Mouse (Mus musculus) liver, embryonic 13.5 days (tissue): ENCODE measurements around the gene Ccdc141. TPM values are rescaled to one million over a fixed set of nuclear protein-coding genes. Genes with fewer than 3 reads are reported as not detected.

Source experiments
- ATAC-seq: fragments of 200-750 bp; cut with Nextera tagmentation; 2 replicates; pipeline ENCODE4 v1.8.0; 2017; ENCODE audit warnings: low read depth, mild to moderate bottlenecking, moderate number of reproducible peaks, moderate library complexity
- DNase-seq: peaks from one replicate; pipeline ENCODE4 v3.0.0; 2022
- H3K27ac ChIP-seq: fragments of 300-500 bp; sonication (generic); 2 replicates; pipeline ENCODE4 v1.5.1; 2015; ENCODE audit warnings: moderate library complexity, mild to moderate bottlenecking, inconsistent platforms
- H3K27me3 ChIP-seq: fragments of 300-500 bp; sonication (generic); 2 replicates; pipeline ENCODE4 v1.6.1; 2015; ENCODE audit warnings: mild to moderate bottlenecking, inconsistent platforms
- H3K36me3 ChIP-seq: fragments of 300-500 bp; sonication (generic); 2 replicates; pipeline ENCODE4 v1.6.1; 2015; ENCODE audit warnings: mild to moderate bottlenecking, inconsistent platforms
- H3K4me1 ChIP-seq: fragments of 300-500 bp; sonication (generic); replicated peaks from 2 replicates; pipeline ENCODE4 v1.6.1; 2015; ENCODE audit warnings: inconsistent platforms
- H3K4me2 ChIP-seq: fragments of 300-500 bp; sonication (generic); 2 replicates; pipeline ENCODE4 v1.6.1; 2015; ENCODE audit warnings: inconsistent platforms, mild to moderate bottlenecking, moderate library complexity
- H3K4me3 ChIP-seq: fragments of 300-500 bp; sonication (generic); replicated peaks from 2 replicates; pipeline ENCODE4 v1.5.1; 2015; ENCODE audit warnings: mild to moderate bottlenecking, inconsistent platforms
- H3K9ac ChIP-seq: fragments of 300-500 bp; sonication (generic); 2 replicates; pipeline ENCODE4 v1.6.1; 2015; ENCODE audit warnings: mild to moderate bottlenecking, inconsistent platforms
- H3K9me3 ChIP-seq: fragments of 300-500 bp; sonication (generic); replicated peaks from 2 replicates; pipeline ENCODE4 v1.6.1; 2016; ENCODE audit warnings: inconsistent platforms
- WGBS: fragments of 180-500 bp; shearing (Covaris S2); methylation state at CpG from one replicate; pipeline ENCODE4 v1.1.7; 2015; ENCODE audit not compliant: insufficient replicate concordance; 5-methylcytosine and 5-hydroxymethylcytosine counted together
- polyA plus RNA-seq: library from polyadenylated mRNA; unstranded; fragments of >200 nt; fragmentation: Nextera tagmentation; extraction: Ambion mirVana; gene quantifications from 2 replicates; pipeline ENCODE4 v1.2.1, GENCODE M21; 2015

The Ccdc141 gene
- polyA plus RNA-seq, 1 experiment from 2014 or later: 1.0 TPM

- no peak for DNase-seq
- WGBS: 77% methylated on average over 2 of the region's 2 CpGs
- Histone ChIP-seq H3K9me3 (no peaks in the 10 kb centered on the region), H3K4me3 (no peak overlapping the region), H3K36me3 (no peaks in the 10 kb centered on the region), H3K9ac (no peak overlapping the region), H3K27ac (no peak overlapping the region), H3K4me2 (no peak overlapping the region), H3K4me1 (no peaks in the 10 kb centered on the region), H3K27me3 (no peaks in the 10 kb centered on the region)
- no peak for ATAC-seq
Observed at GRCm38 (mm10) chr2:77099814-77100213, 70.6 kb downstream of the Ccdc141 start.

DNA sequence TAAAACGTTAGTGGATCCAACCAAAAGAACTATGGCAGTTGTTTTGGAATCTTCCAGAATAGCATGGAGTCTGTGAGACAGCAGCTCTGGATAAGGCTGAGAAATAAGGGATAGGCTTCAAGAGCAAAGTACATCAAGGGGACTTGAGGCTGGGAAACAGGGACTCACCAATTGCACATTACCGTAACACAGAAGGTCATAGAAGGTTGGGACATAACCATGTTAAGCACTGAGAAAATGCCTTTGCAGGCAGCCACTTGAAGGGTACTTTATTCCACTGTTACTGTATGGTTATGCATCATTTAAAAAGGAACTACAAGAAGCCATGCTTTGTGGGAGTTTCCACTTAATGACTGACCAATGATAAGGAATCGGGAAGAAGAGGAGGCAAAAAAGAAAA is 71.7 kb downstream of the Ccdc141 start:
- H3K36me3 ChIP-seq: no peaks in the 10 kb centered on the region
- no peaks in the 10 kb centered on the region for H3K27me3 ChIP-seq
- no peak overlapping the region for H3K4me3 ChIP-seq
- no peak overlapping the region for H3K27ac ChIP-seq
- no peak overlapping the region for H3K4me2 ChIP-seq
- H3K9ac ChIP-seq: no peak overlapping the region
- no peaks in the 10 kb centered on the region for H3K4me1 ChIP-seq
- no peaks in the 10 kb centered on the region for H3K9me3 ChIP-seq
- ATAC-seq (no peak), DNase-seq (no peak)
- WGBS: 76% methylated on average over 3 of the region's 3 CpGs

- ATAC-seq: no peak
- Histone ChIP-seq H3K9me3 (no peaks in the 10 kb centered on the region), H3K27ac (no peak overlapping the region), H3K4me1 (no peaks in the 10 kb centered on the region), H3K4me2 (no peak overlapping the region), H3K4me3 (no peak overlapping the region), H3K9ac (no peak overlapping the region), H3K36me3 (no peaks in the 10 kb centered on the region), H3K27me3 (no peaks in the 10 kb centered on the region)
- DNase-seq: no peak
- 68% methylated on average over 4 of the region's 4 CpGs for WGBS
Observed at GRCm38 (mm10) chr2:77091749-77092148, 78.7 kb downstream of the Ccdc141 start.

DNA sequence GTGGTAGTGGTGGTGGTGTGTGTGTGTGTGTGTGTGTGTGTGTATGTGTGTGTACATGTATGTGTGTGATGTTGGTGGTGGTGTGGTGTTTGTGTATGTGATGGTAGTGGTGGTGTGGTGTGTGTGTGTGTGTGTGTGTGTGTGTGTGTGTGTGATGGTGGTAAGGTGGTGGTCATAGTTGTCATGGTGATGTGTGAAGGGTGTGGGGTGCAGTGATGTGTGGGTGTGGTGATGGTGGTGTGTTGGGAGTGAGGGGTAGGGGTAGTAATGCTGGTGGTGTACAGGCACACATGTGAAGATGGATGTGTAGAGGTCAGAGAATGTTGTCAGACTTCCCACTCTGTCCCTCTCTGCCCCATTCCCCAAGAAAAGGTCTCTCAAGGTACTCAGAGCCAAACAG is 85.1 kb downstream of the Ccdc141 start:
- Histone ChIP-seq H3K4me2 (no peak overlapping the region), H3K36me3 (no peaks in the 10 kb centered on the region), H3K27ac (no peak overlapping the region), H3K27me3 (no peaks in the 10 kb centered on the region), H3K4me3 (no peak overlapping the region), H3K9ac (no peak overlapping the region), H3K9me3 (no peaks in the 10 kb centered on the region), H3K4me1 (no peaks in the 10 kb centered on the region)
- no peak for ATAC-seq
- no peak for DNase-seq

DNA sequence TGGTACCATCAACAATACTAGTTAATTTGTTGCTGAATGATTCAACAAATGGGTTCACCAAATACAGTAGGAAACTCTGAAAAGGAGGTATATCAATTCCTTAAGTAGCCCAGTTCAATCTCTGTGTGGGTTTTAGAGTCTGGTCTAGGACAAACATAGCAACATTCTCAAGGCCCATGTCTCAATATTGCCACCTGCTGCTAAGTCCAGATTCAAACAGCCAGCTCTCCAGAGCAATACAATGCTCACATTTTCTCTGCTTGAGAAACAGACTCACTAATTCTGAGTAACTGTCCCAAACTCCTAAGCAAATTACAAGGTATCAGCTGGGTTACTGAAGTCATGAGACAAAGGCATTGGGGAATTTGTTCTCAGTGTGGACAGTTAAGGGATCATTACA is 85.8 kb downstream of the Ccdc141 start:
- Histone ChIP-seq H3K27me3 (no peaks in the 10 kb centered on the region), H3K4me2 (no peak overlapping the region), H3K9me3 (no peaks in the 10 kb centered on the region), H3K4me3 (no peak overlapping the region), H3K4me1 (no peaks in the 10 kb centered on the region), H3K36me3 (no peaks in the 10 kb centered on the region), H3K27ac (no peak overlapping the region), H3K9ac (no peak overlapping the region)
- no peak for DNase-seq
- ATAC-seq: no peak

- 59% methylated on average over 2 of the region's 2 CpGs for WGBS
- no peak for ATAC-seq
Observed at GRCm38 (mm10) chr2:77081156-77081555, 89.3 kb downstream of the Ccdc141 start.

DNA sequence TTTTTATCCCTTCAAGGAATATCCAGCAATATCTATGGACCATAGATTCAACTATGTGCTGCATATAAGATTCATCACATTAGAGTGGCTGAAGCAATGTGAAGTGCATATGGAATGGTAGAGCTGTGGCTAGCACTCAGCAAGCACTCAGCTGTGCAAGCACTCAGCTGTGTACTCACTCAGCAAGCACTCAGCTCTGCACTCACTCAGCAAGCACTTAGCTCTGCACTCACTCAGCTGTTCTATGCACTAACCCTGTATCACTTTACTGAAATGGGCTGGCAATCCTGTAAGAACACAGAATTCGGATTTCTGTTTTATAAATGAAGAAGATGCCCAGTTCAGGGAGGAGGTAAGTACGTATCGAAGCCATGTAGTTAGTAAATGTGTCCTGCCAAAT is 89.8 kb downstream of the Ccdc141 start:
- no peaks in the 10 kb centered on the region for H3K9me3 ChIP-seq
- 67% methylated on average over 3 of the region's 3 CpGs for WGBS
- no peak overlapping the region for H3K9ac ChIP-seq
- no peak overlapping the region for H3K4me3 ChIP-seq
- H3K4me1 ChIP-seq: no peaks in the 10 kb centered on the region
- no peak overlapping the region for H3K4me2 ChIP-seq
- H3K36me3 ChIP-seq: no peaks in the 10 kb centered on the region
- ATAC-seq: no peak
- no peak for DNase-seq
- H3K27me3 ChIP-seq: no peaks in the 10 kb centered on the region
- no peak overlapping the region for H3K27ac ChIP-seq

More at GRCm38 (mm10) chr2:77081156-77081555, 89.3 kb downstream of the Ccdc141 start:
- H3K36me3 ChIP-seq: no peaks in the 10 kb centered on the region
- H3K4me1 ChIP-seq: no peaks in the 10 kb centered on the region
- H3K27me3 ChIP-seq: no peaks in the 10 kb centered on the region
- no peak overlapping the region for H3K27ac ChIP-seq
- H3K9ac ChIP-seq: no peak overlapping the region
- DNase-seq: no peak
- H3K4me3 ChIP-seq: no peak overlapping the region
- no peak overlapping the region for H3K4me2 ChIP-seq
- no peaks in the 10 kb centered on the region for H3K9me3 ChIP-seq

- Histone ChIP-seq H3K4me1 (no peaks in the 10 kb centered on the region), H3K27me3 (no peaks in the 10 kb centered on the region), H3K9ac (no peak overlapping the region), H3K9me3 (no peaks in the 10 kb centered on the region), H3K27ac (no peak overlapping the region), H3K4me3 (no peak overlapping the region), H3K36me3 (no peaks in the 10 kb centered on the region), H3K4me2 (no peak overlapping the region)
- ATAC-seq (no peak), DNase-seq (no peak)
- WGBS: 59% methylated on average over 4 of the region's 4 CpGs
Observed at GRCm38 (mm10) chr2:77078746-77079145, 91.7 kb downstream of the Ccdc141 start.

- H3K4me1 ChIP-seq: no peaks in the 10 kb centered on the region
- DNase-seq (no peak), ATAC-seq (no peak)
- H3K9me3 ChIP-seq: no peaks in the 10 kb centered on the region
- no peak overlapping the region for H3K9ac ChIP-seq
- no peaks in the 10 kb centered on the region for H3K36me3 ChIP-seq
- H3K4me2 ChIP-seq: no peak overlapping the region
- no peaks in the 10 kb centered on the region for H3K27me3 ChIP-seq
- H3K27ac ChIP-seq: no peak overlapping the region
- 44% methylated on average over 6 of the region's 6 CpGs for WGBS
- no peak overlapping the region for H3K4me3 ChIP-seq
Observed at GRCm38 (mm10) chr2:77074373-77074772, 96.1 kb downstream of the Ccdc141 start.

DNA sequence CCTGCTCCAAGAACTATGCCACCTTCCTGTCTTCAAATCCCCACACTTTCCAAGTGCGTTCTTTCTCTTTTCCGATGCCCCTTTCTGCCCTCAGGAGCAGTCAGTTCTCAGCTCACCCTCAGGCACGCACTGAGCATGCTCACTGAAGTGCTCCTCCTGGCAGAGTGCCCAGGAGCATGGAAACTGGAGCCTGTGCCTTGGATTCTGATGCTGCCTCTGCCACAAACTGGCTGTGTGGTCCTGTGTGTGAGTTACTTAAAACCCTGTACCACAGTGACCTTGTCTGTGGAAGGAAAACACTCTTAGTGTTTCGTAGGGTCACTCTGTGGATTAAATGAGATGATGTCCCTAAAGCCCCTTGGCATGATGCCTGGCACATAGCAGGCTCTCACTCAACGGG is 96.5 kb downstream of the Ccdc141 start:
- DNase-seq: no peak
- Histone ChIP-seq H3K4me1 (no peaks in the 10 kb centered on the region), H3K4me2 (no peak overlapping the region), H3K9me3 (no peaks in the 10 kb centered on the region), H3K4me3 (no peak overlapping the region), H3K9ac (no peak overlapping the region), H3K36me3 (no peaks in the 10 kb centered on the region), H3K27me3 (no peaks in the 10 kb centered on the region), H3K27ac (no peak overlapping the region)
- no peak for ATAC-seq
- 53% methylated on average over 5 of the region's 5 CpGs for WGBS

DNA sequence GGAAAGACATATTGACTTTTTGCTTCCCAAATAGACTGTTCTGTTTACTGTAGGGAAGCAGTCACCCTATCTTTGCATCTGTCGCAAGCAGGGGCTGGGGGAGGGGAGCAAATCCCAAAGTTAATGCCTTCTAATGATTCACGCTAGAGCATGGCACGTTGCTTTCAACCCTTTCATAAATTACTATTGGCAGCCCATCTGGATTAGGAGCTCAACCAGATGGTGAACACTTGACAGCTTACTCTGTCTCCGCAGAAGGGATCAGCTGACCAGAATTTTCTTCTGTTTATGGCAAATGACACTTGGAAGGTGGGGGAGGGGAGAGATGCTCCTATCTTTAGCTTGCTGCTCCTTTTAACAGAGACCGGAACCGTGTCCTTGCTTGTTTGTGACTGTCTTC is 105.1 kb downstream of the Ccdc141 start:
- no peak overlapping the region for H3K4me3 ChIP-seq
- no peaks in the 10 kb centered on the region for H3K4me1 ChIP-seq
- no peak overlapping the region for H3K4me2 ChIP-seq
- no peak for ATAC-seq
- no peak overlapping the region for H3K9ac ChIP-seq
- no peaks in the 10 kb centered on the region for H3K9me3 ChIP-seq
- no peak for DNase-seq
- 57% methylated on average over 6 of the region's 6 CpGs for WGBS
- H3K27me3 ChIP-seq: no peaks in the 10 kb centered on the region
- no peaks in the 10 kb centered on the region for H3K36me3 ChIP-seq
- H3K27ac ChIP-seq: no peak overlapping the region

- Histone ChIP-seq H3K36me3 (no peaks in the 10 kb centered on the region), H3K27ac (no peak overlapping the region), H3K4me2 (no peak overlapping the region), H3K4me1 (no peaks in the 10 kb centered on the region), H3K4me3 (no peak overlapping the region), H3K27me3 (no peaks in the 10 kb centered on the region), H3K9ac (no peak overlapping the region), H3K9me3 (no peaks in the 10 kb centered on the region)
- WGBS: 40% methylated on average over 3 of the region's 3 CpGs
- no peak for ATAC-seq
- DNase-seq: no peak
Observed at GRCm38 (mm10) chr2:77061871-77062270, 108.6 kb downstream of the Ccdc141 start.

DNA sequence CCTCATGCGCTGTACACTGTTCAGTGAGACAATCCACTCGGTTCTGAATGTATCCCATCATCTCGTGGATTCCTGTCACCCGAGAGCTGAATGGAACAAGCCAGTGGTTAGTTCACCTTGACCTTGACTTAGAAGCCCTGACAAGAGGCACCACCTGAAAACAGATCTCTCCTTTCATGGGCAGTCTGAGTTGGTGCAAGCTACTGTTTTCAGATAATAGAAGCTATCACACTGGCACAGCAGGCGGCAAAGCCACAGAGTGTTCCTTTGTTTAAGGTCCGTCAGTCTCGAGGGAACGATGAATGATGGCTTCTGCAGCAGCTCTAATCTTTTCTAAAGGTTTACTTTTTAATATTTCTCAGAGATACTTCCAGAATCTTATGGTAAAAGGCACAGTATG is 110.8 kb downstream of the Ccdc141 start:
- WGBS: 49% methylated on average over 8 of the region's 8 CpGs
- H3K36me3 ChIP-seq: no peaks in the 10 kb centered on the region
- H3K27me3 ChIP-seq: no peaks in the 10 kb centered on the region
- no peak overlapping the region for H3K9ac ChIP-seq
- no peaks in the 10 kb centered on the region for H3K4me1 ChIP-seq
- no peak overlapping the region for H3K27ac ChIP-seq
- no peak overlapping the region for H3K4me3 ChIP-seq
- ATAC-seq: no peak
- H3K4me2 ChIP-seq: no peak overlapping the region
- H3K9me3 ChIP-seq: no peaks in the 10 kb centered on the region
- DNase-seq: no peak
